Mouse (Mus musculus): ENCODE measurements around the gene Olfr1564. TPM values are rescaled to one million over a fixed set of nuclear protein-coding genes. Genes with fewer than 3 reads are reported as not detected.
A peak's percentile ranks its signal among the peaks of the same experiment; 100 is the strongest.
"Not testable (repeated sequence)": the region's sequence is repeated elsewhere in the genome, so short reads cannot be mapped to it uniquely, and the experiment has no call there.

Gene Olfr1564
- polyA plus RNA-seq (2015; fragmentation: Nextera tagmentation; extraction: Ambion mirVana) = not detected in 2 replicates

DNA sequence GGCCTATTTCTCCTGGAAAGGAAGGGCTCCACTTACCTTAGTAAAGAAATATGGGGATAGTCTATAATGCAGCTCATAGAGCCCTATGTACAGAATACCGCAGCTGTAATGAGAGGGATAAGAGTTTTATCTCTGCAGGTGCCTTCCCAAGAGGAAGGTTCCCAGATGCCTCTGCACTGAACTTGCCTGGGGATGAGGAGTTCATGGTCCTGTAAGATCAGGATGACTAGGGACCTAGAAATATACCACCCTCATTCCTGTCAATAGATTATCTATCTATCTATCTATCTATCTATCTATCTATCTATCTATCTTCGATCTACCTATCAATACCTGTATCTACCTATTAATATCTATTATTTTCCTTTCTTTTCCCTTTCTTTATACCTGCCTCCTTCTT lies at the start of gene Olfr1564:
Gene Olfr1564, minus strand, starts transcription at position 101 of the 400 bp plus-strand sequence.
- no peak for ATAC-seq (replicated peaks)
- 81% methylated on average over 2 of the region's 2 CpGs for WGBS

GRCm38 (mm10) chr17:33268907-33269306 lies 47.4 kb upstream of the Olfr1564 start:
- 0 out of 2 replicates have a peak, but pooled peaks cover 4% of the 10 kb centered on the region for H3K27me3 ChIP-seq (replicated peaks)
- WGBS = 88% methylated on average over 9 of the region's 9 CpGs
- no peak overlapping the region for H3K4me2 ChIP-seq
- no peaks in the 10 kb centered on the region for H3K9me3 ChIP-seq
- H3K4me1 ChIP-seq = no peaks in the 10 kb centered on the region
- ATAC-seq (replicated peaks) = no peak
- no peak overlapping the region for H3K9ac ChIP-seq
- no peaks in the 10 kb centered on the region for H3K36me3 ChIP-seq (replicated peaks)
- no peak overlapping the region for H3K4me3 ChIP-seq
- H3K27ac ChIP-seq = no peak overlapping the region

More for the DNA sequence above, at the start of gene Olfr1564:
- Histone ChIP-seq H3K4me3 (no peak within 1 kb of the TSS), H3K36me3 (replicated peaks) (no peaks in the 10 kb centered on the region), H3K9ac (no peak within 1 kb of the TSS), H3K9me3 (peaks cover 9% of the 10 kb centered on the region), H3K4me2 (no peak within 1 kb of the TSS), H3K4me1 (no peaks in the 10 kb centered on the region), H3K27ac (no peak within 1 kb of the TSS), H3K27me3 (replicated peaks) (no peaks in the 10 kb centered on the region)

GRCm38 (mm10) chr17:33264376-33264775 lies 42.9 kb upstream of the Olfr1564 start, which contains the start of gene Olfr63:
Gene Olfr63, plus strand, starts transcription at chr17:33264676.
- no peak for ATAC-seq (replicated peaks)
- 84% methylated on average over 1 of the region's 1 CpGs for WGBS

GRCm38 (mm10) chr17:33255319-33255657 lies 33.8 kb upstream of the Olfr1564 start:
- H3K4me2 ChIP-seq; H3K27ac ChIP-seq; H3K36me3 ChIP-seq (replicated peaks); H3K9me3 ChIP-seq; H3K4me3 ChIP-seq; H3K9ac ChIP-seq; H3K27me3 ChIP-seq (replicated peaks); H3K4me1 ChIP-seq: not testable (repeated sequence)
- no CpG with 5 or more reads among the region's 2 CpGs for WGBS
- ATAC-seq (replicated peaks) = peak; percentile 65

More at GRCm38 (mm10) chr17:33264376-33264775, 42.9 kb upstream of the Olfr1564 start, which contains the start of gene Olfr63:
- no peak within 1 kb of the TSS for H3K9ac ChIP-seq
- H3K27me3 ChIP-seq (replicated peaks) = 0 out of 2 replicates have a peak, but pooled peaks cover 4% of the 10 kb centered on the region
- H3K4me3 ChIP-seq = no peak within 1 kb of the TSS
- H3K9me3 ChIP-seq = no peaks in the 10 kb centered on the region
- H3K4me2 ChIP-seq = no peak within 1 kb of the TSS
- H3K27ac ChIP-seq = no peak within 1 kb of the TSS
- no peaks in the 10 kb centered on the region for H3K4me1 ChIP-seq
- H3K36me3 ChIP-seq (replicated peaks) = no peaks in the 10 kb centered on the region

GRCm38 (mm10) chr17:33254530-33255318 lies 33.2 kb upstream of the Olfr1564 start, which contains the start of gene Zfp955a:
Gene Zfp955a, minus strand, starts transcription at chr17:33255145.
- 41% methylated on average over 1 of the region's 34 CpGs for WGBS
- H3K27ac ChIP-seq; H3K36me3 ChIP-seq (replicated peaks); H3K4me3 ChIP-seq; H3K9me3 ChIP-seq; H3K27me3 ChIP-seq (replicated peaks); H3K4me1 ChIP-seq; H3K9ac ChIP-seq: not testable (repeated sequence)
- peak; percentile 100 for ATAC-seq (replicated peaks)
- H3K4me2 ChIP-seq = peak within 1 kb of the TSS; percentile 22; the same call in 1 of the 2 replicates

DNA sequence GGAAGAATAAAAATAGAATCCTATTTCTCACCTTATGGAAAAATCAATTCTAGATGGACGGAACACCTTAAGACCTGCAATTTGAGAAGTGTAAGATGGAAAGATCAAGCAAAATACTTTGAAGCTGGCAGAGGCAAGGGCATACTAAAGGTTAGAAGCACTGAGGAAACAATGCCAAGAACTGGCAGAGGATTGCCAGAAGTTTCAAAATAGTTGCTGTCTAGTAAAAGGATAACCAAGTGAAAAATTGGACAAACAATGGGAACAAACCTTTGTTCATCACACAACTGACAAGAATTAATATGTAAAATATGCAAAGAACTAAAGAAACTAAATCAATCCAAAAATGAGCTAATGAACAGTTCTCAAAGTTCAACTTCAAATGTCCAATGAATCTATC lies 15.2 kb upstream of the Olfr1564 start:
- H3K27me3 ChIP-seq (replicated peaks); H3K4me3 ChIP-seq; H3K27ac ChIP-seq; H3K9ac ChIP-seq; H3K4me2 ChIP-seq; H3K4me1 ChIP-seq; H3K9me3 ChIP-seq; ATAC-seq (replicated peaks): not testable (repeated sequence)
- 94% methylated on average over 1 of the region's 1 CpGs for WGBS
- H3K36me3 ChIP-seq (replicated peaks) = peaks cover 14% of the 10 kb centered on the region

GRCm38 (mm10) chr17:33191002-33191401 lies 30.5 kb downstream of the Olfr1564 start, which contains the start of gene Olfr239:
Gene Olfr239, plus strand, starts transcription at chr17:33191302.
- not testable (repeated sequence) for H3K27ac ChIP-seq; H3K4me1 ChIP-seq; H3K4me3 ChIP-seq; ATAC-seq (replicated peaks); H3K9ac ChIP-seq; H3K4me2 ChIP-seq; H3K9me3 ChIP-seq; H3K27me3 ChIP-seq (replicated peaks); H3K36me3 ChIP-seq (replicated peaks)
- WGBS = no CpG with 5 or more reads among the region's 2 CpGs

- not testable (repeated sequence) for H3K36me3 ChIP-seq (replicated peaks); ATAC-seq (replicated peaks); H3K4me2 ChIP-seq; H3K4me3 ChIP-seq; H3K4me1 ChIP-seq; H3K27ac ChIP-seq; H3K9me3 ChIP-seq; H3K9ac ChIP-seq; H3K27me3 ChIP-seq (replicated peaks)
- WGBS = 77% methylated on average over 1 of the region's 1 CpGs
Measured at GRCm38 (mm10) chr17:33168147-33168546, 53.3 kb downstream of the Olfr1564 start, which contains the start of gene Olfr55. Gene Olfr55, plus strand, starts transcription at chr17:33168447.

Other genes starting within 250 kb of the Olfr1564 start
- gene Zfp952, start 228.6 kb downstream of the Olfr1564 start, polyA plus RNA-seq (2015; fragmentation: Nextera tagmentation; extraction: Ambion mirVana) = 23.6 and 24.0 TPM in 2 replicates
- 28.7 and 29.5 TPM in 2 replicates for gene Zfp763, start 188.3 kb downstream of the Olfr1564 start, polyA plus RNA-seq (2015; fragmentation: Nextera tagmentation; extraction: Ambion mirVana)
- gene 4921501E09Rik, start 153.6 kb downstream of the Olfr1564 start, polyA plus RNA-seq (2015; fragmentation: Nextera tagmentation; extraction: Ambion mirVana) = not detected in 2 replicates
- gene Zfp563, start 132.4 kb downstream of the Olfr1564 start, polyA plus RNA-seq (2015; fragmentation: Nextera tagmentation; extraction: Ambion mirVana) = 23.0 and 24.0 TPM in 2 replicates
- 0.34 and 0.50 TPM in 2 replicates for gene Morc2b, start 82.0 kb downstream of the Olfr1564 start, polyA plus RNA-seq (2015; fragmentation: Nextera tagmentation; extraction: Ambion mirVana)
- not detected in 2 replicates for gene Olfr55, start 53.2 kb downstream of the Olfr1564 start, polyA plus RNA-seq (2015; fragmentation: Nextera tagmentation; extraction: Ambion mirVana)
- gene Olfr239, start 30.4 kb downstream of the Olfr1564 start, polyA plus RNA-seq (2015; fragmentation: Nextera tagmentation; extraction: Ambion mirVana) = 0.12 TPM in 1 of 2 replicates, not detected in the other
- gene Zfp955a, start 33.5 kb upstream of the Olfr1564 start, polyA plus RNA-seq (2015; fragmentation: Nextera tagmentation; extraction: Ambion mirVana) = 25.7 and 28.0 TPM in 2 replicates
- gene Olfr63, start 43.0 kb upstream of the Olfr1564 start, polyA plus RNA-seq (2015; fragmentation: Nextera tagmentation; extraction: Ambion mirVana) = 0.04 TPM in 2 replicates
- gene Zfp955b, start 67.9 kb upstream of the Olfr1564 start, polyA plus RNA-seq (2015; fragmentation: Nextera tagmentation; extraction: Ambion mirVana) = 21.5 TPM in 2 replicates
- 14.9 and 16.1 TPM in 2 replicates for gene Zfp81, start 137.2 kb upstream of the Olfr1564 start, polyA plus RNA-seq (2015; fragmentation: Nextera tagmentation; extraction: Ambion mirVana)
- gene Zfp101, start 173.0 kb upstream of the Olfr1564 start, polyA plus RNA-seq (2015; fragmentation: Nextera tagmentation; extraction: Ambion mirVana) = 12.2 and 13.5 TPM in 2 replicates
- gene Actl9, start 211.2 kb upstream of the Olfr1564 start, polyA plus RNA-seq (2015; fragmentation: Nextera tagmentation; extraction: Ambion mirVana) = not detected in 2 replicates

All from midbrain, embryonic 15.5 days (tissue).